Mouse (Mus musculus): ENCODE data around the gene Clec4a1. TPM values are rescaled to one million over a fixed set of nuclear protein-coding genes. Genes with fewer than 3 reads are reported as not detected.

Gene Clec4a1
- polyA plus RNA-seq, 1 experiment from 2014 or later, result 1.2 TPM

Other genes starting within 250 kb of the Clec4a1 start
- gene Nanog, start 214.4 kb upstream of the Clec4a1 start, polyA plus RNA-seq (2015; fragmentation: Nextera tagmentation; extraction: Ambion mirVana), result 0.08 and 0.25 TPM in 2 replicates
- gene Slc2a3, start 120.2 kb upstream of the Clec4a1 start, polyA plus RNA-seq (2015; fragmentation: Nextera tagmentation; extraction: Ambion mirVana), result 57.0 and 57.4 TPM in 2 replicates
- gene Foxj2, start 101.9 kb upstream of the Clec4a1 start, polyA plus RNA-seq (2015; fragmentation: Nextera tagmentation; extraction: Ambion mirVana), result 6.7 and 8.3 TPM in 2 replicates
- gene C3ar1, start 65.7 kb upstream of the Clec4a1 start, polyA plus RNA-seq (2015; fragmentation: Nextera tagmentation; extraction: Ambion mirVana), result 1.2 and 2.2 TPM in 2 replicates
- gene Necap1, start 47.4 kb upstream of the Clec4a1 start, polyA plus RNA-seq (2015; fragmentation: Nextera tagmentation; extraction: Ambion mirVana), result 169 and 177 TPM in 2 replicates
- 1.4 and 1.5 TPM in 2 replicates for gene Clec4a3, start 30.7 kb downstream of the Clec4a1 start, polyA plus RNA-seq (2015; fragmentation: Nextera tagmentation; extraction: Ambion mirVana)
- not detected in 2 replicates for gene Clec4a4, start 68.5 kb downstream of the Clec4a1 start, polyA plus RNA-seq (2015; fragmentation: Nextera tagmentation; extraction: Ambion mirVana)
- gene Clec4b1, start 128.1 kb downstream of the Clec4a1 start, polyA plus RNA-seq (2015; fragmentation: Nextera tagmentation; extraction: Ambion mirVana), result not detected in 2 replicates
- 1.6 and 1.8 TPM in 2 replicates for gene Clec4a2, start 184.6 kb downstream of the Clec4a1 start, polyA plus RNA-seq (2015; fragmentation: Nextera tagmentation; extraction: Ambion mirVana)

Measured in hindbrain, embryonic 16.5 days (tissue).